Mouse (Mus musculus) lung, embryonic 14.5 days (tissue): ENCODE results near the gene Sept8. TPM values are rescaled to one million over a fixed set of nuclear protein-coding genes. Genes with fewer than 3 reads are reported as not detected.

Experiments
- ATAC-seq: fragments of 200-750 bp; cut with Nextera tagmentation; 2 replicates; pipeline ENCODE4 v1.8.0; 2017; ENCODE audit warnings: mild to moderate bottlenecking, moderate TSS enrichment, moderate library complexity; ENCODE audit not compliant: insufficient read depth
- DNase-seq: peaks from one replicate; pipeline ENCODE4 v3.0.0-alpha.2; 2015
- H3K27ac ChIP-seq: fragments of 300-500 bp; sonication (generic); 2 replicates; pipeline ENCODE4 v1.5.1; 2014; ENCODE audit warnings: low read depth, mild to moderate bottlenecking, moderate library complexity
- H3K27me3 ChIP-seq: fragments of 300-500 bp; sonication (generic); 2 replicates; pipeline ENCODE4 v1.6.1; 2014; ENCODE audit warnings: low read length, control low read depth; ENCODE audit not compliant: insufficient read depth
- H3K36me3 ChIP-seq: fragments of 300-500 bp; sonication (generic); 2 replicates; pipeline ENCODE4 v1.6.1; 2014; ENCODE audit warnings: control low read depth; ENCODE audit not compliant: insufficient read depth
- H3K4me1 ChIP-seq: fragments of 300-500 bp; sonication (generic); 2 replicates; pipeline ENCODE4 v1.6.1; 2014; ENCODE audit warnings: antibody characterized with exemption, control low read depth; ENCODE audit not compliant: insufficient read depth
- H3K4me2 ChIP-seq: fragments of 300-500 bp; sonication (generic); 2 replicates; pipeline ENCODE4 v1.6.1; 2014; ENCODE audit warnings: mild to moderate bottlenecking
- H3K4me3 ChIP-seq: fragments of 300-500 bp; sonication (generic); 2 replicates; pipeline ENCODE4 v1.5.1; 2014; ENCODE audit warnings: low read depth, low read length
- H3K9ac ChIP-seq: fragments of 300-500 bp; sonication (generic); 2 replicates; pipeline ENCODE4 v1.6.1; 2014
- H3K9me3 ChIP-seq: fragments of 300-500 bp; sonication (generic); 2 replicates; pipeline ENCODE4 v1.6.1; 2016; ENCODE audit warnings: low read depth, low read length, control low read depth
- CTCF ChIP-seq: IDR thresholded peaks from 2 replicates; pipeline ENCODE4 v1.5.1; 2016; ENCODE audit warnings: antibody characterized with exemption, low read depth
- WGBS: fragments of 180-500 bp; shearing (Covaris S2); extraction: QIAGEN DNeasy Blood & Tissue Kit; methylation state at CpG from one replicate; pipeline ENCODE4 v1.1.7; 2014; 5-methylcytosine and 5-hydroxymethylcytosine counted together
- polyA plus RNA-seq: library from polyadenylated mRNA; unstranded; fragments of >200 nt; fragmentation: Nextera tagmentation; extraction: Ambion mirVana; gene quantifications from 2 replicates; pipeline ENCODE4 v1.2.1, GENCODE M21; 2014

Gene Sept8
- polyA plus RNA-seq, 1 experiment from 2014 or later: 25.6 TPM

DNA sequence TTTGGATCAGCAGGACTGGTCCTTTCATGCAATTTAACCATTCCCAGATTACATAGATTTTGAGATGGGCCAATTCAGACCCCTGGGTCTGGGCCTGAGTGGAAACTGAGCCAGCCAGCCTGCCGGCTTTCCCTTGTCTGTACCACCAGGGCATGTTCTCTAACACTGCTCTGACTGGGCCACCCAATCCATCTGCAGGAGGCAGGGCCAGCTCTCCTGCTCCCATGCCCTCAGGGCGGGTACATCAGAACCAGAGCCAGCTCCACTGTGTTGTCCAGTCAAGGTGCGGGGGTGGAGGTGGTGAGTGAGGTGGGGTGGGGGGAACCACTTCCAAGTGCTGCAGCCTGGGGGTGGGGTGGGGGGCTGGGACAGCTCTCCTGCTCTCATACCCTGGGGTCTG, 32.7 kb upstream of the Sept8 start:
- Histone ChIP-seq H3K4me2 (no peak overlapping the region), H3K9me3 (no peaks in the 10 kb centered on the region), H3K9ac (no peak overlapping the region), H3K27me3 (peaks cover 26% of the 10 kb centered on the region), H3K27ac (no peak overlapping the region), H3K4me3 (no peak overlapping the region), H3K36me3 (no peaks in the 10 kb centered on the region), H3K4me1 (no peaks in the 10 kb centered on the region)
- ATAC-seq: no peak
- no peak for TF ChIP-seq CTCF
- 64% methylated on average over 3 of the region's 3 CpGs for WGBS
- no peak for DNase-seq

DNA sequence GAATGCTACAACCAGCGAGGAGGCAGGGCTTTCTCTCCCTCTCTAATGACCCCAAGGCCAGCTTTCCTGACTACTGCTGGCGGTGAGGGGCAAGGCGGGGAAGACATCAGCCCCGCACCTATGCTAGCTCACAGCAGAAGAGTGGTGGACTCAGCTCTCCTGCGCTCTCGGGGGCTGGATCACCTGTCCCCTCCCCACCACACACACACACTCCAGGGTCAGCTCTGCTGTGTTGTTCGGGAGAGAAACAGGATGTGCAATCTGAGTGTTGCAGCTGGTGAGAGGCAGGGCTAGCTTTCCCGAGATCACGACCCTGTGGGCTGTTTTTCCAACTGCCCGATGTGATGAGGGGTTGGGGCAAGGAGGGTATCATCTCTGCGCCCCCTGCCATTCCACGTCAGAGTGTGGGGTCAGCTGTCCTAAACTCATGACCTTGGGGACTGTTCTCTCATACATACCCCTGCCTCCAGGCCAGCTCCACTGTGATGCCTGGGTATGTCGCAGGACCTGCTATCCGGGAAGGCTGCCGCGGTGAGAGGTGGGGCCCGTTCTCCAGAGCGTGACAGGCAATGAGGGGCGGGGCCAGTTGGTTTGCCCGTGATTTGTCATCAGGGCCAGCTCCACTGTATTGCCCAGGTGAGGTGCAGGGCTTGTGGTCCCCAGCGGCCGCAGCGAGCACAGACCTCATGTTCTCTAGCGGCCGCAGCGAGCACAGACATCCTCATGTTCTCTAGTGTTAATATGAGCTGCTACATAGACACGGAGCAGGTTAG, 32.0 kb upstream of the Sept8 start:
- H3K4me1 ChIP-seq: no peaks in the 10 kb centered on the region
- peak overlapping the region; percentile 21 for H3K4me3 ChIP-seq
- WGBS: 8% methylated on average over 27 of the region's 27 CpGs
- no peaks in the 10 kb centered on the region for H3K36me3 ChIP-seq
- no peak overlapping the region for H3K9ac ChIP-seq
- ATAC-seq: no peak
- H3K27me3 ChIP-seq: peaks cover 19% of the 10 kb centered on the region; the same call in 1 of the 2 replicates
- peak; percentile 47 for DNase-seq
- no peaks in the 10 kb centered on the region for H3K9me3 ChIP-seq
- TF ChIP-seq CTCF: no peak
- H3K27ac ChIP-seq: no peak overlapping the region
- H3K4me2 ChIP-seq: peak overlapping the region; percentile 48

DNA sequence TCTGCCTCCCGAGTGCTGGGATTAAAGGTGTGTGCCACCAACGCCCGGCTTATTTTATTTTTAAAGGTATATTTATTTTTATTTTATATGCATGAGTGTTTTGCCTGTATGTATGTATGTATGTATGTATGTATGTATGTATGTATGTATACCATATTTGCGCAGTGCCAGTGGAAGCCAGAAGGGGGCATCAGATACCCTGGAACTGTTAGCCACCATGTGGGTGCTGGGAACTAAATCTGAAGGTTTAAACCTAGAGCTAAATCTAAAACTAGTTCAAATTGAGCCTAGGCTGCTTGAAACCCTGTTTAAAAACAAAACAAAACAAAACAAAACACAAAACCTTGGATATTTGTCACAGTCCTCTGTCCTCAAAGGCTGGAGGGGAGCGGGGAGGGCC, 30.1 kb upstream of the Sept8 start:
- Histone ChIP-seq H3K27me3 (peaks cover 18% of the 10 kb centered on the region; the same call in 1 of the 2 replicates), H3K36me3 (no peaks in the 10 kb centered on the region), H3K4me3 (no peak overlapping the region), H3K9me3 (no peaks in the 10 kb centered on the region), H3K4me2 (no peak overlapping the region), H3K9ac (no peak overlapping the region), H3K4me1 (no peaks in the 10 kb centered on the region), H3K27ac (no peak overlapping the region)
- TF ChIP-seq CTCF: peak; percentile 26; the same call in 1 of the 2 replicates
- ATAC-seq: no peak
- DNase-seq: no peak
- 95% methylated on average over 5 of the region's 5 CpGs for WGBS

DNA sequence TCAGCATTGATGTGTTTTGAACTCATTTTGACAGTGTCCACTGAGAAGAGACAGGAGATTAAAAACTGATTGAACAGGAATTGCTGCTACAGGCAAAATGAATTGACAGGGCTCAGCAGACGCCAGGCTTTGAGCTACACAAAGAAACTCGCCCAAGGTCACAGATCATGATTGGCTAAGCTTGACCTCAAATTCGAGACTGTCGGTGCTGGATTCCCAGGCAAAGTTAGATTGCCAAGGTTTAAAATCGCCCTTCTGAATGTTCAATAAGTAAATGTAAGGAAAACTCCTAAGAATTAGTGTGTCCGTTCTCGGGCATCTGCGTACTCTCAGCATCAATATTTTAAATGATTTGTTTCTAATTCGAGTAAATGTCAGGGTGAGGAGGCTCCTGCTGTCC, 29.6 kb upstream of the Sept8 start:
- no peak overlapping the region for H3K9ac ChIP-seq
- no peak overlapping the region for H3K4me3 ChIP-seq
- H3K9me3 ChIP-seq: no peaks in the 10 kb centered on the region
- H3K36me3 ChIP-seq: no peaks in the 10 kb centered on the region
- no peak for ATAC-seq
- H3K27ac ChIP-seq: no peak overlapping the region
- H3K27me3 ChIP-seq: peaks cover 18% of the 10 kb centered on the region; the same call in 1 of the 2 replicates
- WGBS: 76% methylated on average over 9 of the region's 9 CpGs
- TF ChIP-seq CTCF: no peak
- no peaks in the 10 kb centered on the region for H3K4me1 ChIP-seq
- H3K4me2 ChIP-seq: no peak overlapping the region
- DNase-seq: no peak

DNA sequence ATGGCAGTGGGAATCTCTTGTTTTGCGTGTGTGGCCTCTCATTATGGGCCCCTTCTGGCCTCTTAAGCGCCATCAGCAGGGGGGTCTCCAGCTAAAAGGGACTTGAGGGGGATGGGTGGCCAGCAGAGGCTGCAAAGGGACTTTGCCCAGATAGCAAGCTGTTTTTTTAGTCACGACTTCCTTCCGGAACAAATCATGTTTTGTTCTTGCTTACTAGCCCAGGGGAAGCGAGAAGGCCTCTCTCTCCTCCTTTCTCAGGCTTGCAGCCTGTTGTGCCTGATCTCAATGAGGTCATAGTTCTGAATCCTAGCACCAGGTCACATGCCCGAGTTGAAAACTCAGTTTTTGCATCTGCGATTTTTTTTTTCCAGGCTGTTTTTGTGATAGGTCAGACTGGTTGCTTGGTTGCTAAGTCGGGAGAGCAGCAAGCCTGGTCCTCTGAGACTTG, 27.1 kb upstream of the Sept8 start:
- no peak for ATAC-seq
- DNase-seq: peak; percentile 38
- peaks cover 8% of the 10 kb centered on the region; the same call in 1 of the 2 replicates for H3K27me3 ChIP-seq
- no peaks in the 10 kb centered on the region for H3K9me3 ChIP-seq
- H3K27ac ChIP-seq: no peak overlapping the region
- no peak overlapping the region for H3K4me3 ChIP-seq
- H3K4me2 ChIP-seq: no peak overlapping the region
- WGBS: 28% methylated on average over 8 of the region's 8 CpGs
- no peaks in the 10 kb centered on the region for H3K36me3 ChIP-seq
- TF ChIP-seq CTCF: no peak
- no peaks in the 10 kb centered on the region for H3K4me1 ChIP-seq
- no peak overlapping the region for H3K9ac ChIP-seq

DNA sequence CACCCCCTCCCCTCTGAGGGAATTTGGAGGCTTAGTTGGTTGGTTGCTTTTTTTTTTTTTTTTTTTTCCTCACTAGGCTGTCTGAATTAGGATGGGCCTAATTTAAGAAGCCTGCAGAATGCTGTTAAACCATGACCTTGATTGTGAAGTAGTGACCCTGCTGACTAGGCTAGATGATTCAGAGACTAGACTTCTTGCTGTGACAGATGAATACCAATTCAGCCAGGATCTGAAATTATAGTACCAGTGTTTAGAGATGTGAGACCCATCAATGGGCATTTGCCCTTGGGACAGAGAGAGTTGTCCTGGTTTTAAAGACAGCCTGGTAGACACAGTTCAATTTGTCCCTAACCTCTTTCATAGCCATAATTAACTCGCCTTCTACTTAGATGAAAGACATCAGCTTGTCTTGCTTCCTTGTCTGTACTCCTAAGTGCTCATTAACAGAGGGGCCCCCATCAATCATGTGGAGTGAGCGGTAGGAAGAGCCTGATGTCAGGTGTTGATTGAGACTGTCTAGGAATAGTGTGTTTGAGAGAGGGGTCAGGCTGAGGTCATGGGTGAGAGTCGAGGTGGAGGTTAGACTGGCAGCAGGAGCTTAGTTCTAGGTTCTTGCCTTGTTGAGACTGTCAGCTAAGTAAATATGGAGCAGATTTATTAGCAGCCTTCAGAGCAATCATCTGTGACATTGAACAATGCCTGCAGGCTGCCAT, 25.7 kb upstream of the Sept8 start:
- Histone ChIP-seq H3K4me1 (no peaks in the 10 kb centered on the region), H3K4me3 (no peak overlapping the region), H3K4me2 (no peak overlapping the region), H3K36me3 (no peaks in the 10 kb centered on the region), H3K9ac (no peak overlapping the region), H3K27me3 (no peaks in the 10 kb centered on the region), H3K27ac (no peak overlapping the region), H3K9me3 (no peaks in the 10 kb centered on the region)
- TF ChIP-seq CTCF: no peak
- 27% methylated on average over 3 of the region's 3 CpGs for WGBS
- ATAC-seq (no peak), DNase-seq (no peak)

DNA sequence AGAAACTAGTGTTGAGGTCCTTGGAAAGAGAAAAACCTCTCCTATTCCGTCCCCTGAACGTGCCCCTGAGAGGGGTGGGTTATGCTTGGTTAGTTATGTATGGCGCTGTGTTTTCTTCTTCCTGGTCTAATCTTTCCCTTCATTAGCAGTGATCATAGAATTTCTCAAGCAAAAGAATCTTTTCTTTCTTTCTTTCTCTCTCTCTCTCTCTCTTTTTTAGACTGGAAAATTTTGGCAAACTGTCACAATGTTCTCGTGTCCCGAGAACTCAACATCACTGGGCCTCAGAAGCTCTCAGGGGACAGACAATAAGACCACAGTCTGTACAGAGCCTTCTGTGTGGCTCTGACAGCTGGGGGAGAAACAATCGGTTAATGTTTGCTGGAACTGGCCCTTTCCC, 23.6 kb upstream of the Sept8 start:
- 51% methylated on average over 6 of the region's 6 CpGs for WGBS
- Histone ChIP-seq H3K27me3 (no peaks in the 10 kb centered on the region), H3K36me3 (no peaks in the 10 kb centered on the region), H3K4me2 (no peak overlapping the region), H3K4me1 (no peaks in the 10 kb centered on the region), H3K9ac (no peak overlapping the region), H3K9me3 (no peaks in the 10 kb centered on the region), H3K27ac (no peak overlapping the region), H3K4me3 (no peak overlapping the region)
- ATAC-seq (no peak), DNase-seq (no peak)
- TF ChIP-seq CTCF: no peak
